Mouse (Mus musculus) midbrain, embryonic 13.5 days (tissue): Measurements from ENCODE around the gene Mob3a. TPM values are rescaled to one million over a fixed set of nuclear protein-coding genes. Genes with fewer than 3 reads are reported as not detected.

ENCODE experiments used
- ATAC-seq: fragments of 200-750 bp; cut with Nextera tagmentation; 2 replicates; pipeline ENCODE4 v1.8.0; 2017; ENCODE audit warnings: mild to moderate bottlenecking, moderate TSS enrichment, moderate library complexity
- H3K27ac ChIP-seq: fragments of 300-500 bp; sonication (generic); 2 replicates; pipeline ENCODE4 v1.5.1; 2015; ENCODE audit warnings: inconsistent platforms, mild to moderate bottlenecking, moderate library complexity
- H3K27me3 ChIP-seq: fragments of 300-500 bp; sonication (generic); 2 replicates; pipeline ENCODE4 v1.6.1; 2015; ENCODE audit warnings: mild to moderate bottlenecking, inconsistent platforms
- H3K36me3 ChIP-seq: fragments of 300-500 bp; sonication (generic); 2 replicates; pipeline ENCODE4 v1.6.1; 2015; ENCODE audit warnings: mild to moderate bottlenecking, inconsistent platforms
- H3K4me1 ChIP-seq: fragments of 300-500 bp; sonication (generic); replicated peaks from 2 replicates; pipeline ENCODE4 v1.6.1; 2015; ENCODE audit warnings: inconsistent platforms
- H3K4me2 ChIP-seq: fragments of 300-500 bp; sonication (generic); replicated peaks from 2 replicates; pipeline ENCODE4 v1.6.1; 2015; ENCODE audit warnings: moderate library complexity, mild to moderate bottlenecking, inconsistent platforms
- H3K4me3 ChIP-seq: fragments of 300-500 bp; sonication (generic); replicated peaks from 2 replicates; pipeline ENCODE4 v1.5.1; 2015; ENCODE audit warnings: mild to moderate bottlenecking, inconsistent platforms
- H3K9ac ChIP-seq: fragments of 300-500 bp; sonication (generic); replicated peaks from 2 replicates; pipeline ENCODE4 v1.6.1; 2015; ENCODE audit warnings: mild to moderate bottlenecking, inconsistent platforms
- H3K9me3 ChIP-seq: fragments of 300-500 bp; sonication (generic); 2 replicates; pipeline ENCODE4 v1.6.1; 2016; ENCODE audit warnings: mild to moderate bottlenecking, inconsistent platforms
- WGBS: fragments of 180-500 bp; shearing (Covaris S2); methylation state at CpG from one replicate; pipeline ENCODE4 v1.1.7; 2015; 5-methylcytosine and 5-hydroxymethylcytosine counted together
- polyA plus RNA-seq: library from polyadenylated mRNA; unstranded; fragments of >200 nt; fragmentation: Nextera tagmentation; extraction: Ambion mirVana; gene quantifications from 2 replicates; pipeline ENCODE4 v1.2.1, GENCODE M21; 2015

Mob3a gene
- polyA plus RNA-seq, 1 experiment from 2014 or later: 58.3 TPM

- no peaks in the 10 kb centered on the region for H3K27me3 ChIP-seq
- no peak overlapping the region for H3K27ac ChIP-seq
- no peak overlapping the region for H3K4me2 ChIP-seq
- H3K9ac ChIP-seq: no peak overlapping the region
- H3K36me3 ChIP-seq: peaks cover 21% of the 10 kb centered on the region
- no peak overlapping the region for H3K4me3 ChIP-seq
- no peaks in the 10 kb centered on the region for H3K9me3 ChIP-seq
- 94% methylated on average over 8 of the region's 8 CpGs for WGBS
- H3K4me1 ChIP-seq: peaks cover 34% of the 10 kb centered on the region
- no peak for ATAC-seq
Observed at GRCm38 (mm10) chr10:80697393-80697787, 4.4 kb downstream of the Mob3a start.

GRCm38 (mm10) chr10:80696502-80697392, 5.0 kb downstream of the Mob3a start:
- ATAC-seq: no peak
- H3K4me2 ChIP-seq: no peak overlapping the region
- H3K27me3 ChIP-seq: no peaks in the 10 kb centered on the region
- no peaks in the 10 kb centered on the region for H3K9me3 ChIP-seq
- peaks cover 34% of the 10 kb centered on the region for H3K4me1 ChIP-seq
- 77% methylated on average over 12 of the region's 12 CpGs for WGBS
- H3K4me3 ChIP-seq: no peak overlapping the region
- H3K9ac ChIP-seq: no peak overlapping the region
- H3K36me3 ChIP-seq: peaks cover 21% of the 10 kb centered on the region
- no peak overlapping the region for H3K27ac ChIP-seq

- Histone ChIP-seq H3K4me3 (no peak overlapping the region), H3K9me3 (no peaks in the 10 kb centered on the region), H3K9ac (no peak overlapping the region), H3K4me1 (peaks cover 30% of the 10 kb centered on the region), H3K36me3 (peaks cover 27% of the 10 kb centered on the region), H3K27me3 (no peaks in the 10 kb centered on the region), H3K27ac (no peak overlapping the region), H3K4me2 (no peak overlapping the region)
- 73% methylated on average over 10 of the region's 10 CpGs for WGBS
- ATAC-seq: no peak
Observed at GRCm38 (mm10) chr10:80695801-80696501, 5.8 kb downstream of the Mob3a start.

DNA sequence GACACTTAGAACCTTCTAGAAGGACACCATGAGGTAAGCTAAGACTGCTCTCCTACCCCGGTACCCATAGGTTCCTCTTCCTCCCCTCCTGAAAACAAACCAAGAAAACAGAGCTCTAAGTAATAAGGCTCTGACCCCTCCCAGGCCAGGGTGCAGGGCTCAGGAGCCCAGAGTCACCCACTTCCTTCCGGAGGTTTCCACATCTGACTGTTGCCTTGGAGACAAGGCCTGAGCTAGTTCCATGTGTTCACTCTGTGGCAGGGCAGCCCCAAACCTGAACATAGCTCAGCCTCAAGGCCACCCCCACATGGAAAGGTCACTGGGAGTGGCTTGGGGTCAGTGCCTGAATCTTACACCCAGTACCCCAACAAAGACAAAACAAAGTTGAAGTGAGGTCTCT, 6.6 kb downstream of the Mob3a start:
- H3K27ac ChIP-seq: no peak overlapping the region
- WGBS: 93% methylated on average over 2 of the region's 2 CpGs
- H3K4me3 ChIP-seq: no peak overlapping the region
- peaks cover 22% of the 10 kb centered on the region for H3K4me1 ChIP-seq
- H3K9ac ChIP-seq: no peak overlapping the region
- H3K27me3 ChIP-seq: no peaks in the 10 kb centered on the region
- H3K9me3 ChIP-seq: no peaks in the 10 kb centered on the region
- H3K4me2 ChIP-seq: no peak overlapping the region
- ATAC-seq: no peak
- H3K36me3 ChIP-seq: peaks cover 35% of the 10 kb centered on the region

DNA sequence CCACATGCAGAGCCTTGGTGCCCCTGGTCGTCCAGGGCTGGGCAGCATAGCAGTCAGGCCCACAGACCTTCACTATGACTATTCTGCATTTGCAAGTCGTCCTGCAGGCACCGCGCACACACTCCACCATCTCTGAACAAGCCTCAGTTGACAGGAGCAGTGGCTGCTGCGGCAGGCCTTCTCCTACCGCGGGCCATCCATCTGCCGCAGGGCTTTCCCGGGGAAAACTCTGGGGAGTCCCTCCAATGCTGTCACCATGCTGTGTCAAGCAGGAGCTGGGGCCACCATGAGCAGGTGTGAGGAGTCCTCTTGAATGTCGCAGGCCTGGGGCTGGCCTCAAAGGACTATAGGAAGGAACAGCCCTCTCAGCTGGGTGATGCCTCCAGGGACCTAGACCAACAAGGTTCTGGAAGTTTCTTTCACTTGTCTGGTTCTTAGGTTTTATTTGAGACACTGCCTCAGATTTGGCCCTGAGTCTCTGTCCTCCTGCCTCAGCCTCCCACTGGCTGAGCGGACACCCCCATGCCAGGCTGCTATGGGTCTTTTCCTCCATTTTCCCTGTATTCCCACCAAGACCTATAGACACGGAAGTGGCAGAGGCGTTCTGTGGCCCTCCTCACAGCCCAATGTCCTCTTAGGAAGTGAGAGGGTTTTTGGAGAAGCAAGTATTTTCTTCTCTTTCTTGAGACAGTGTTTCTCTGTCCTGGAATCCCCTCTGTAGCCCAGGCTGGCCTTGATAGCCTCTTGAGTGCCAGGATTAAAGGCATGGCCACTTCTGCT, 7.4 kb downstream of the Mob3a start:
- no peak for ATAC-seq
- H3K27me3 ChIP-seq: no peaks in the 10 kb centered on the region
- H3K36me3 ChIP-seq: peaks cover 43% of the 10 kb centered on the region
- H3K4me1 ChIP-seq: peaks cover 17% of the 10 kb centered on the region
- H3K4me2 ChIP-seq: no peak overlapping the region
- WGBS: 88% methylated on average over 13 of the region's 13 CpGs
- no peak overlapping the region for H3K27ac ChIP-seq
- H3K9me3 ChIP-seq: no peaks in the 10 kb centered on the region
- no peak overlapping the region for H3K9ac ChIP-seq
- no peak overlapping the region for H3K4me3 ChIP-seq

DNA sequence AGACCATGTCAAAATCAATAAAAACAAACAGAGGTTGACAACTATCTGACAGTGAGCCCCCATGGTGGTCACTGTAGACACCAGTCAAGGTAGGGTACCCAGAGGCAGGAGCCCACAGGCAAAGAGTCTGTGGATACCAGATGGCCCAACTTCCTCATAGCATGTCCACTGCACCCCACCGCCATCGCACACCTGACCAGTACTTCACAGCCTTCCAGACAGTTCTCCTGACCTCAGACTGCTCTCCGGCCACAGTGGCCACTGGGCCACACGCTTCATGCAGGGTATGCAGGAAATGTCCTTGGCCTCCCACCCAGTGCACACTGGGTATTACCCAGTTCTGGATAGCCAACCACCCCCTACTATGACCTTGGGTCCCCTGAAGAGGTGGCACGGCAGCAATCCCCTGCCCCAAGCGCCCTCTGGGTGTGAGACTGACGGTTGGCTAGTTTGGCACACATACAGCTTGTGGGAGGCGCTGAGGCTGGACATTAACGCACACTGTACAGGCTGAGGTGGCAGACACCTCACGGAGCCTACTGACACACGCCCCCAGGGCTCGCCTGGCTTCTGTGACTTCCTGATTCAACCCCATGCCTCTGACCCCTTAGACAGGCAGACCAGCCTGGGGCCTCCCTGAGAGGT, 8.3 kb downstream of the Mob3a start:
- Histone ChIP-seq H3K4me3 (no peak overlapping the region), H3K36me3 (peaks cover 51% of the 10 kb centered on the region)
- WGBS: 93% methylated on average over 12 of the region's 12 CpGs

GRCm38 (mm10) chr10:80692249-80693165, 9.3 kb downstream of the Mob3a start:
- H3K36me3 ChIP-seq: peaks cover 59% of the 10 kb centered on the region
- no peak overlapping the region for H3K4me2 ChIP-seq
- no peak overlapping the region for H3K27ac ChIP-seq
- H3K9me3 ChIP-seq: no peaks in the 10 kb centered on the region
- WGBS: 84% methylated on average over 14 of the region's 14 CpGs
- no peak overlapping the region for H3K9ac ChIP-seq
- H3K4me3 ChIP-seq: no peak overlapping the region
- H3K4me1 ChIP-seq: peaks cover 9% of the 10 kb centered on the region; the same call in 1 of the 2 replicates
- no peak for ATAC-seq
- no peaks in the 10 kb centered on the region for H3K27me3 ChIP-seq

More for the DNA sequence above, 8.3 kb downstream of the Mob3a start:
- no peak overlapping the region for H3K27ac ChIP-seq
- no peaks in the 10 kb centered on the region for H3K9me3 ChIP-seq
- no peaks in the 10 kb centered on the region for H3K27me3 ChIP-seq
- no peak for ATAC-seq
- no peak overlapping the region for H3K4me2 ChIP-seq
- H3K9ac ChIP-seq: no peak overlapping the region
- peaks cover 16% of the 10 kb centered on the region for H3K4me1 ChIP-seq

- Histone ChIP-seq H3K27me3 (no peaks in the 10 kb centered on the region), H3K4me1 (no peaks in the 10 kb centered on the region), H3K9ac (no peak overlapping the region), H3K36me3 (peaks cover 82% of the 10 kb centered on the region), H3K27ac (no peak overlapping the region), H3K4me2 (no peak overlapping the region), H3K4me3 (no peak overlapping the region), H3K9me3 (no peaks in the 10 kb centered on the region)
- ATAC-seq: peak; percentile 51; the same call in 1 of the 2 replicates
- 44% methylated on average over 5 of the region's 5 CpGs for WGBS
Observed at GRCm38 (mm10) chr10:80687850-80688249, 13.9 kb downstream of the Mob3a start.

GRCm38 (mm10) chr10:80686617-80687016, 15.2 kb downstream of the Mob3a start:
- Histone ChIP-seq H3K27ac (no peak overlapping the region), H3K27me3 (no peaks in the 10 kb centered on the region), H3K9ac (no peak overlapping the region), H3K4me3 (no peak overlapping the region), H3K4me2 (no peak overlapping the region), H3K4me1 (no peaks in the 10 kb centered on the region), H3K9me3 (no peaks in the 10 kb centered on the region), H3K36me3 (peaks cover 82% of the 10 kb centered on the region)
- ATAC-seq: no peak
- 95% methylated on average over 3 of the region's 3 CpGs for WGBS

DNA sequence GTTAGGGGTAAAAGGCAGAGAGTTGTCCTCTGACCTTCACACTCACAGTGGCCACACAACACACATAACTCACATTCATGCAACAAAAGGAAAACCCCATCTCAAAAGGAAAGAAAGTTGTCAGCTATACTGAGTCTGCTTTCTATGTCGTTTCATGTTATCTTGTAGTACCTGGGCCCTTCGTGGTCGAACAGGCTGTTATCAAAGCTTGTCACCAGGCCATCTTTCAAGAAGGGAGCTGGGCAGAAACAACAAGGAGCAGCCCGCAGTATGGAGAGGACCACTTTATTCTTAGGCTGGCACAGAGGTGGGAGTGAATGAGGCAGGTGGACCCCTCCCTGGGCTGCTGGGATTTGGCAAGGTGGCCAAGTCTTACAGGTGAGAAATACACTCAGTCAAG, 16.8 kb downstream of the Mob3a start:
- no peak overlapping the region for H3K4me2 ChIP-seq
- H3K36me3 ChIP-seq: peaks cover 66% of the 10 kb centered on the region
- 92% methylated on average over 4 of the region's 4 CpGs for WGBS
- H3K4me1 ChIP-seq: no peaks in the 10 kb centered on the region
- no peak overlapping the region for H3K27ac ChIP-seq
- no peak overlapping the region for H3K9ac ChIP-seq
- H3K27me3 ChIP-seq: no peaks in the 10 kb centered on the region
- no peak for ATAC-seq
- no peak overlapping the region for H3K4me3 ChIP-seq
- no peaks in the 10 kb centered on the region for H3K9me3 ChIP-seq

DNA sequence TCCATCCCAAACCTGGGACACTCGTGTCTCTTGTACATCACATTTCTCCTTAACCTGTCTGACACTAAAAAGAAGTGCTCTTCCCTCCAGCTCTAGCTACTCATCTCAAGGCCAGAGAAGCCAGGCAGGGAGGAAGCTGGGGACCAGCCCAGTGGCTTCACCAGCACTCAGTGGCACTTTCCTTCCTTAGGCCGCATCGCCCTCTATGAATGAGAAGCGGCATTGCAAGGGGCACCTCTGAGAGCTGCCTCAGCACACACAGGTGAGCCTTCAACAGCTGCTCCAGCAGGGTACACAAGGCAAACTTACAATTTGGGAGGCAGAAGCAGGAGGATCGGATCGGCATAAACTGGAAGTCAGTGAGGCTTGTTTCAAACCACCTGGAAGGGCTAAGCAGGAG, 17.6 kb downstream of the Mob3a start:
- WGBS: 54% methylated on average over 6 of the region's 6 CpGs
- peaks cover 7% of the 10 kb centered on the region for H3K4me1 ChIP-seq
- H3K9ac ChIP-seq: no peak overlapping the region
- peaks cover 58% of the 10 kb centered on the region for H3K36me3 ChIP-seq
- H3K27me3 ChIP-seq: no peaks in the 10 kb centered on the region
- no peak for ATAC-seq
- no peak overlapping the region for H3K27ac ChIP-seq
- no peaks in the 10 kb centered on the region for H3K9me3 ChIP-seq
- no peak overlapping the region for H3K4me2 ChIP-seq
- no peak overlapping the region for H3K4me3 ChIP-seq
